Mouse (Mus musculus) c-Kit-positive CD71-positive TER-119-negative erythroid progenitor cells, embryonic 14.5 days (primary cell): Measurements from ENCODE around the gene Gstm1.

Experiments used
- DNase-seq: peaks from one replicate; pipeline ENCODE4 v3.0.0-alpha.2; 2013; ENCODE audit warnings: low read depth

The Gstm1 gene

DNA sequence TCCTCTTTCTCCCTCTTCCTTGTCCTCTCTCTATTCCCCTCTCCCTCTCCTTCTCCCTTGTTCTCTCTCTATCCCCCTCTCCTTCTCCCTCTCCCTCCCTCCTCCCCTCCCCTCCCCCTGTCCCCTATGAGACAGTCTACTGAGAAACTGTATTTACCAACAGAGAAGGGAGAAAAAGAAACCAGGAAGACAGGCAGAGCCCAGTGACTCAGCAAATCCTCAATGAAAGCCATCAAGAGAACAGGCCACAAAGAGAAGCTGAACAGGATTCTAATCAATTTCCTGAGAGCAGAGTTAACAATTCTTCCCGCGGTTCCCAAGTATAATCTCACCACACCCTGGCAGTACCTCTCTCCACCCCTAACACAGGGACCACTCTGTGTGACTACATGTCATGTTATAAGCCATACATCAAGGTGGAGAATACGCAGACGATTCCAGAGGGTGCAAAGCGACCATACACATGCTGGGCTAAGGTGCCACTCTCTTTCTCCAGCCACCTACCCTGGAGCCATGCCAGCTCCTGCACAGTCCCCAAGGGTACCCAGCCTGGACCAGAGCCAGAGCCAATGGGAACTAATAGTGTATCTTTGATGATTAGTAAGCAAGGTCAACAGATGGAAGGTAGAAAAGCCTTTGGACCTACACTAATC is 53.0 kb downstream of the Gstm1 start:
- peak; percentile 17 for DNase-seq

DNA sequence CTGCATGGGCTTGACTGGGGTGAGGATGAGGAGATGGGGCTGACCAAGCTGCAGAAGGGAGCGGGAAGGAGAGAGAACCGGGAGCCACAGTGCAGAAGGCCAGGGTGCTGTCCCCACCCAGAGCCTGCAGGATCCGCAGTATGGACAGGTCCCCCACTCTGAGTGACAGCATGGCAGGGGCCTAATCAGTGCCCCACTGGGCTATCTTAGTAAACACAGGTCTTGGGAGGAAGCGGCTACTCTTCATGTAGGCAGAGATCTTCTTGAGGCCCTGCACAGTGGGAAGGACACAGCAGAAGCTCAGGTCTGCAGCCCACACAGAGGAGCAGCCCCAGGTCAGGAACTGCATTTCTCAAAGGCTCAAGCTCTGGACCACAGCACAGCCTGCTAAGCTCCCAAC is 53.7 kb downstream of the Gstm1 start:
- DNase-seq, result no peak
